Mouse (Mus musculus) neural tube, embryonic 11.5 days (tissue): ENCODE measurements around the gene Cyfip2. TPM values are rescaled to one million over a fixed set of nuclear protein-coding genes. Genes with fewer than 3 reads are reported as not detected.
A peak's percentile ranks its signal among the peaks of the same experiment; 100 is the strongest.

Experiments
- ATAC-seq: fragments of 200-750 bp; cut with Nextera tagmentation; 2 replicates; pipeline ENCODE4 v1.8.0; 2017; ENCODE audit warnings: moderate number of reproducible peaks, mild to moderate bottlenecking, moderate TSS enrichment, moderate library complexity; ENCODE audit not compliant: insufficient read depth, low FRiP score, low TSS enrichment
- DNase-seq: peaks from one replicate; pipeline ENCODE4 v3.0.0-alpha.2; 2015; ENCODE audit warnings: low spot score
- H3K27ac ChIP-seq: fragments of 300-500 bp; sonication (generic); 2 replicates; pipeline ENCODE4 v1.5.1; 2014; ENCODE audit warnings: low read depth, mild to moderate bottlenecking, low read length
- H3K27me3 ChIP-seq: fragments of 300-500 bp; sonication (generic); 2 replicates; pipeline ENCODE4 v1.6.1; 2014; ENCODE audit warnings: mild to moderate bottlenecking, low read length, mixed read lengths; ENCODE audit not compliant: control insufficient read depth, insufficient read depth
- H3K36me3 ChIP-seq: fragments of 300-500 bp; sonication (generic); 2 replicates; pipeline ENCODE4 v1.6.1; 2014; ENCODE audit warnings: mild to moderate bottlenecking, low read length, moderate library complexity, mixed read lengths; ENCODE audit not compliant: control insufficient read depth, insufficient read depth
- H3K4me1 ChIP-seq: fragments of 300-500 bp; sonication (generic); 2 replicates; pipeline ENCODE4 v1.6.1; 2014; ENCODE audit warnings: low read length, mixed read lengths; ENCODE audit not compliant: control insufficient read depth, insufficient read depth
- H3K4me2 ChIP-seq: fragments of 300-500 bp; sonication (generic); 2 replicates; pipeline ENCODE4 v1.6.1; 2014; ENCODE audit warnings: low read depth, mild to moderate bottlenecking, moderate library complexity
- H3K4me3 ChIP-seq: fragments of 300-500 bp; sonication (generic); 2 replicates; pipeline ENCODE4 v1.5.1; 2014; ENCODE audit warnings: low read depth, low read length
- H3K9ac ChIP-seq: fragments of 300-500 bp; sonication (generic); 2 replicates; pipeline ENCODE4 v1.6.1; 2014; ENCODE audit warnings: mild to moderate bottlenecking, low read length
- H3K9me3 ChIP-seq: fragments of 300-500 bp; sonication (generic); 2 replicates; pipeline ENCODE4 v1.6.1; 2016; ENCODE audit warnings: low read length; ENCODE audit not compliant: control insufficient read depth
- WGBS: fragments of 180-500 bp; shearing (Covaris S2); extraction: QIAGEN DNeasy Blood & Tissue Kit; methylation state at CpG from one replicate; pipeline ENCODE4 v1.1.7; 2014; 5-methylcytosine and 5-hydroxymethylcytosine counted together
- polyA plus RNA-seq: library from polyadenylated mRNA; unstranded; fragments of >200 nt; fragmentation: Nextera tagmentation; extraction: Ambion mirVana; gene quantifications from 2 replicates; pipeline ENCODE4 v1.2.1, GENCODE M21; 2014

The Cyfip2 gene
- polyA plus RNA-seq, 1 experiment from 2014 or later, result 66.4 TPM

DNA sequence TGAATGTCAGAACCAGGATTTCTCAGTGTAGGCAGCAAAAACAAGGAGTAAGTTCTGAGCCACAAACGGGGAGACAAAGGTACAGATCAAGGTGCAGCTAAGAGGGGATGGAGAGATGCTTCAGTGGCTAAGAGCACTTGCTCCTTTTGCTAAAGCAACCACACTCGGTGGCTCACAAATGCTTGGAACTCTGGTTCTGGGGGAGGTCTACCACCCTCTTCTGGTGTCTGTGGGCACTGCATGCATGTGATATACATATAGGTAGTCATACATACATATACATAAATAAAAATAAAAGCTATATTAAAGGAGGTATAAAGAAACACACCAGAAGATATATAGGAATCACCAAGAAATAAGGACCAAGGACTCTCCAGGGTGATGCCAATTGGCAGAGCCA, 89.1 kb downstream of the Cyfip2 start:
- Histone ChIP-seq H3K36me3 (no peaks in the 10 kb centered on the region), H3K9me3 (no peaks in the 10 kb centered on the region), H3K4me3 (no peak overlapping the region), H3K4me1 (peaks cover 2% of the 10 kb centered on the region; the same call in 1 of the 2 replicates), H3K4me2 (no peak overlapping the region), H3K9ac (no peak overlapping the region), H3K27ac (no peak overlapping the region), H3K27me3 (no peaks in the 10 kb centered on the region)
- ATAC-seq (no peak), DNase-seq (no peak)
- WGBS, result 84% methylated on average over 2 of the region's 2 CpGs

DNA sequence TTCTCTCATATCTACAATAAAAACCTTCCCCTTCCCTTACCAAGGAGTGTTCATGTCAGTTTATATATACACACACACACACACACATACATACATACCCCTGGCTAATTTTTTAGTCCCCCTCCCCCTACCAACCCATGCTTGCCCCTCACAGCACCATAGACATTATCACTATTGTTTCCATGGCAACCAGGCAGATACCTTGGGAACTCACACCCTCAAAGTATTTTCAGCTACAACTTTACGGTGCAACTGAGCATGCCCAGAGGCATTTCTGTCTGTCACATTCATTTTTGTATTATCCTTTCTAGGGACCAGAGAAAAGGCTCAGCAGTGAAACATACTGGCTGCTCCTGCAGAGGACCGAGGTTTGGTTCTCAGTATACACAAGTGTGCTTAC, 92.4 kb downstream of the Cyfip2 start:
- Histone ChIP-seq H3K9ac (no peak overlapping the region), H3K27me3 (no peaks in the 10 kb centered on the region), H3K4me3 (no peak overlapping the region), H3K27ac (no peak overlapping the region), H3K4me2 (no peak overlapping the region), H3K36me3 (no peaks in the 10 kb centered on the region), H3K9me3 (no peaks in the 10 kb centered on the region), H3K4me1 (peaks cover 2% of the 10 kb centered on the region; the same call in 1 of the 2 replicates)
- DNase-seq, result no peak
- WGBS, result 88% methylated on average over 2 of the region's 2 CpGs
- ATAC-seq, result no peak

DNA sequence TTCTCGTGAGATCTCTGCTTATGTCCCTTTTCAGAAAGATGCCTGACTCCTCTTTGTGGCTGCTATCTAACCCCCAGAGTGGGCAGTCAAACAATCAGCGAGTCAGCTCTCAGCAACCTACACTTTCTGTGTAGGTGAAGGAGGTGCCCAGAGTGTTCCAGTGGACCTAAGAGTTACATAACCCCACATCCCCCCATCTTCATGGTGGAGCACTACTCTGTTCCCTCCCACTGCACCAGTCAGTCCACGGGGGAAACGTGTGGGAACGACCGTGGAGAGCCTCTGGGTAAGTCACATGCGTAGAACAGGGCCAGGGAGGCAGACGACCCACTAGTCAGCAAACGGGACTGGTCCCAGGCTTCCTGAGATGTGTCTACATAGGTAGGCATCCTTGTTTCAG, 93.3 kb downstream of the Cyfip2 start:
- no peaks in the 10 kb centered on the region for H3K27me3 ChIP-seq
- WGBS, result 82% methylated on average over 9 of the region's 9 CpGs
- ATAC-seq, result no peak
- no peak overlapping the region for H3K9ac ChIP-seq
- H3K4me2 ChIP-seq, result no peak overlapping the region
- H3K36me3 ChIP-seq, result no peaks in the 10 kb centered on the region
- peak overlapping the region; percentile 61; the same call in 1 of the 2 replicates for H3K27ac ChIP-seq
- peaks cover 10% of the 10 kb centered on the region; the same call in 1 of the 2 replicates for H3K4me1 ChIP-seq
- H3K9me3 ChIP-seq, result no peaks in the 10 kb centered on the region
- DNase-seq, result no peak
- no peak overlapping the region for H3K4me3 ChIP-seq

DNA sequence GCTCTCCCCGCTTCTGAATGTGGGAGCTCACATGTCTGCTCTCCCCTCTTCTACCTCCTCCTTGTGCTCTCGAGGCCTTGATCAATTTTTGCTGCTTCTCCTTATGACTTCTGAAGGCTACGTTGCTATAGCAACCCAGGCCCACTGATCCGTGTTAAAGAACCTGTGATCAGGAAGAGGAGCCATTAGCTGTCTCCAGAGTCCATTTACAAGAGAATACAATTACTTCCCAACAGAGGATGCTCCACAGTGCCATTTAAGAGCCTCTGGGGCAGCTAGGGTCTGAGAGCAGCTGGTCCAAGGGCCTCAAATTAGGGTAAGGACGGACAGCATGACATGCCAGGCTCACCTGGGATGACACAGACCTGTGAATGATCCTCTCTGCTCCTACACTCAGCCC, 94.1 kb downstream of the Cyfip2 start:
- ATAC-seq, result peak; percentile 61
- Histone ChIP-seq H3K27ac (peak overlapping the region; percentile 61), H3K36me3 (no peaks in the 10 kb centered on the region), H3K4me2 (no peak overlapping the region), H3K27me3 (no peaks in the 10 kb centered on the region), H3K9ac (no peak overlapping the region), H3K4me3 (no peak overlapping the region), H3K9me3 (no peaks in the 10 kb centered on the region), H3K4me1 (peaks cover 11% of the 10 kb centered on the region; the same call in 1 of the 2 replicates)
- no peak for DNase-seq
- WGBS, result 26% methylated on average over 5 of the region's 5 CpGs

DNA sequence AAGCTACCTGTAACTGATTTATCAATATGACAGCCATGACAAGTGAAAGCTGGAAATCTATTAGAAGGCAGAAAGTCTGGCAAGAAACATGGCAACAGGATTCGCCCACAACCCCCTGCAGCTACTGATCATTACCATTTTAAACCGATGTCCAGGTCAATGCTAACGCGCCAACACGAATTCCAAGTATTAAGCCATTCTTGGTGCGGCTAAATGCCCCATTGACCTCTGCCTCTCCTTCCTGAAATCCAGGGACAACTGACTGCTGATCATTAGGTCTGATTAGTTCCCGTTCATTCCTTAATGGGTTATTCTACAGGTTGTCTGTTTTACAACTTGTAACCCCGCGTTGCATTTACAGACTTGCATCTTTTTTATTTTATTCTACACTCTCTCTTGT, 95.0 kb downstream of the Cyfip2 start:
- peak overlapping the region; percentile 49; the same call in 1 of the 2 replicates for H3K27ac ChIP-seq
- no peaks in the 10 kb centered on the region for H3K36me3 ChIP-seq
- no peaks in the 10 kb centered on the region for H3K27me3 ChIP-seq
- no peak overlapping the region for H3K4me2 ChIP-seq
- ATAC-seq (no peak), DNase-seq (no peak)
- peaks cover 11% of the 10 kb centered on the region; the same call in 1 of the 2 replicates for H3K4me1 ChIP-seq
- no peaks in the 10 kb centered on the region for H3K9me3 ChIP-seq
- WGBS, result 82% methylated on average over 9 of the region's 9 CpGs
- H3K4me3 ChIP-seq, result no peak overlapping the region
- H3K9ac ChIP-seq, result no peak overlapping the region

DNA sequence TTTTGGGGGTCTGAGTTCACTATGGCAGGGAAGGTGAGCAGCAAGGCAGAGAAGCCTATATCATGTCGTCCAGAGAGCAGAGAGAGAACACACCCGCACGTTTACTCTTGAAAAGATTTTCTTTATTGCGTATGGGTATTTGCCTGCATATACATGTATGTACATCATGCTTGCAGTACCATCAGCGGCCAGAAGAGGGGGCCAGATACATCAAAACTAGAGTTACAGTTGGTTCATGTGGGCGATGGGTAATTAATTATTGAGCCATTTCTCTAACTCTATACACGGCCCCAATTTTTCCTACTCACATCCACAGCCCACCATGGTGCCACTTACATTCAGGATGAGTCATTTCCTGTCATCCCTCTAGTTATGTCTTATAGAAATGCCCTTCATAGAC, 96.0 kb downstream of the Cyfip2 start:
- no peaks in the 10 kb centered on the region for H3K27me3 ChIP-seq
- H3K9me3 ChIP-seq, result no peaks in the 10 kb centered on the region
- ATAC-seq (no peak), DNase-seq (no peak)
- peaks cover 15% of the 10 kb centered on the region for H3K4me1 ChIP-seq
- 74% methylated on average over 7 of the region's 7 CpGs for WGBS
- no peak overlapping the region for H3K4me3 ChIP-seq
- no peak overlapping the region for H3K27ac ChIP-seq
- no peaks in the 10 kb centered on the region for H3K36me3 ChIP-seq
- H3K4me2 ChIP-seq, result no peak overlapping the region
- H3K9ac ChIP-seq, result no peak overlapping the region

DNA sequence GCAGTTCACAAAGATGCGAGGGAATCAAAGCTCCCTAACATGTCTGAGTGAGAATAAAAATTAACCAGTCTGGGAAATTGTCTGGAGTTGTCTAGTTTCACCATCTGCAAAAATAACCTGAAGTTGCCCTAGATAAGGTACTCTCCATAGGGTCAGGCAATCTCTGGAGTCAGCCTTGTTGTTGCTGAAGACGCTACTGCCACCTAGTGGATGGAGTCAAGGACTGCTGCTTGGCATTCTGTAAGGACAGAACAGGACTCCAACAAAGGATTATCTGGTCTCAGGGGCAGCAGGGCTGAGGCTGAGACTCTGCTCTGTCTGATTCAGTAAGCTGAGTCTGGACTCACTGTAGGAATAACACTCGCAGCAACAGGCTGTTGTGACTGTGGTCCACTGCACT, 97.3 kb downstream of the Cyfip2 start:
- ATAC-seq (peak; percentile 46), DNase-seq (peak; percentile 81)
- no peak overlapping the region for H3K27ac ChIP-seq
- peaks cover 21% of the 10 kb centered on the region for H3K4me1 ChIP-seq
- no peak overlapping the region for H3K4me2 ChIP-seq
- no peak overlapping the region for H3K4me3 ChIP-seq
- H3K36me3 ChIP-seq, result no peaks in the 10 kb centered on the region
- H3K27me3 ChIP-seq, result no peaks in the 10 kb centered on the region
- WGBS, result 28% methylated on average over 3 of the region's 3 CpGs
- H3K9me3 ChIP-seq, result no peaks in the 10 kb centered on the region
- H3K9ac ChIP-seq, result no peak overlapping the region

DNA sequence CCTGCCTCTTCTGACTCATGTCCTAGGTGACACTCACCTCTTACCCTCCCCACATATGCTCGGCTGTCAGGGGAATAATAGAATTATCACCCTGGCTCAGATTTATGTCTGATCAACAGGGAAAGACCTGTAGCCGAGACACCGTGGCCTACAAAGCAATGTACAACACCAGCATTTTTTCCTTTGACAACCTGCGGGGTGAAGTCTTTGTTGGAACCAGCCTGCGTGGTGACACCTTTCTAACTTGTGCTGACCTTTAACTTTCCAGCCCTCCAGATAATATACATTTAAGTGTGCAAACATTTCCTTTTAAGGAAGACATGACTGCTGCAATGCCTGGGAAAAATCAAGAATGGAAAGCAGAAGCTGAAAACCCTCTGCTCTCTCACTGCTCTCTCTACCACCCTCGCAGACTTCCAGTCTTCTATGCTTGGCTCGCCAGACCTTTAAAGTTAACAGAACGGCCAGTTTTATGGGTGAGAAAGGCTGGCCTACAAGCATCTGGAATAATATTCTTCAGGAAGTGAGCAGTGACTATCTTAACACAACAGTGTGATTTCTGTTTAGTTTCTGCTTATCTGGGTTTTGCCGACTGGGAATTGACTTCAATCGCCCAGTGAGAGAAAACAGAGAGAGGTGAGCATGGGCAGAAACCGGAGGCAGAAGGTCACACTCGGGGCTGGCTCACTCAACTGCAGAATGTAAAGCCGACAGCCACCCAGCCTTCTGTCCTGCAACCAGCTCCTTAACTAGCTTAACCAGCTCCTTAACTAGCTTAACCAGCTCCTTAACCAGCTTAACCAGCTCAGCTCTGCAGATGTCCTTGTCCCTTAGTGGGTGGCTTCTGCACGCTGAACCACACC, 98.1 kb downstream of the Cyfip2 start:
- Histone ChIP-seq H3K9ac (no peak overlapping the region), H3K27ac (peak overlapping the region; percentile 21)

DNA sequence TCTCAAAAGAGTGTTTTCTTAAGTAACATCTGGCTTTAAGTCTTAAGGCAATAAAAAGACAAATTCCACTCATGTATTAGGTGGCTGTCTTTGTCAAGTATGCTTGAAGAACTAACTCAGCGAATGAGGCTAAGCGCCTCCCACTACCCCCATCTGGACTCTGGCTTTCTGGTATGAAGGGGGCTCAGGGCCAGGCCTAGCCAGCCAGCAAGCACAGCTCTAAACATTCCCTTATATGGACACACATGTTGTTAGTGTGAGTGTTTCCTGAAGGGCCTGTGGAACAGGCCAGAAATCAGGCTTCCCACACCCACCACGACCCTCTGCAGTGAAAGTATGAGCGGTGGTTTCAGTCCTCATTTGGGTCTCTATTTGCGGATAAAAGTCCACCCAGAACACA, 98.8 kb downstream of the Cyfip2 start:
- DNase-seq (no peak), ATAC-seq (no peak)
- H3K36me3 ChIP-seq, result no peaks in the 10 kb centered on the region
- peaks cover 20% of the 10 kb centered on the region for H3K4me1 ChIP-seq
- H3K9me3 ChIP-seq, result no peaks in the 10 kb centered on the region
- no peak overlapping the region for H3K4me2 ChIP-seq
- H3K27me3 ChIP-seq, result no peaks in the 10 kb centered on the region
- H3K9ac ChIP-seq, result no peak overlapping the region
- WGBS, result 72% methylated on average over 5 of the region's 5 CpGs
- peak overlapping the region; percentile 21 for H3K27ac ChIP-seq
- H3K4me3 ChIP-seq, result no peak overlapping the region

More for the DNA sequence above, 98.1 kb downstream of the Cyfip2 start:
- Histone ChIP-seq H3K27me3 (no peaks in the 10 kb centered on the region), H3K4me1 (peaks cover 21% of the 10 kb centered on the region), H3K4me2 (no peak overlapping the region), H3K9me3 (no peaks in the 10 kb centered on the region), H3K36me3 (no peaks in the 10 kb centered on the region), H3K4me3 (no peak overlapping the region)
- DNase-seq (no peak), ATAC-seq (no peak)
- 63% methylated on average over 14 of the region's 14 CpGs for WGBS
